Mouse (Mus musculus): Measurements from ENCODE around the gene Mchr1.

GRCm38 (mm10) chr15:81237471-81237870, 2.2 kb downstream of the Mchr1 start:
- TF ChIP-seq EP300 (IDR thresholded peaks at IDR 0.05; ENCODE audit: low read length) (no peak), ZKSCAN1 (IDR thresholded peaks at IDR 0.05; ENCODE audit: borderline replicate concordance, low read depth, low read length) (no peak), E2F4 (IDR thresholded peaks at IDR 0.05; ENCODE audit: insufficient replicate concordance, low read depth, low read length) (no peak), CTCF (conservative IDR thresholded peaks at IDR 0.05 in 1 of 2, IDR thresholded peaks at IDR 0.05 in 1 of 2; ENCODE audit: low read depth in 2 of 2, low read length in 2 of 2) (no peak), PAX5 (IDR thresholded peaks at IDR 0.05; ENCODE audit: low read length) (no peak)

All from CH12.LX (cell line).